Mouse (Mus musculus) intestine, embryonic 16.5 days (tissue): ENCODE measurements at regions not wholly inside any gene's neighbourhood (a gene's known extent, or its start where the extent isn't known, plus 50 kb on each side); places are given as distances from the start of the nearest gene placed in this dataset.

ENCODE experiments used
- ATAC-seq: fragments of 200-750 bp; cut with Nextera tagmentation; 2 replicates; pipeline ENCODE4 v1.8.0; 2017; ENCODE audit warnings: moderate TSS enrichment, moderate library complexity
- H3K27ac ChIP-seq: fragments of 300-500 bp; sonication (generic); 2 replicates; pipeline ENCODE4 v1.5.1; 2014; ENCODE audit warnings: mild to moderate bottlenecking, low read length
- H3K27me3 ChIP-seq: fragments of 300-500 bp; sonication (generic); replicated peaks from 2 replicates; pipeline ENCODE4 v1.6.1; 2014; ENCODE audit warnings: low read length, control low read depth, mixed read lengths; ENCODE audit not compliant: control insufficient read depth, insufficient read depth
- H3K36me3 ChIP-seq: fragments of 300-500 bp; sonication (generic); 2 replicates; pipeline ENCODE4 v1.6.1; 2014; ENCODE audit warnings: low read length, control low read depth; ENCODE audit not compliant: control insufficient read depth, insufficient read depth
- H3K4me1 ChIP-seq: fragments of 300-500 bp; sonication (generic); 2 replicates; pipeline ENCODE4 v1.6.1; 2014; ENCODE audit warnings: low read length, control low read depth, mixed read lengths; ENCODE audit not compliant: control insufficient read depth, insufficient read depth
- H3K4me2 ChIP-seq: fragments of 300-500 bp; sonication (generic); 2 replicates; pipeline ENCODE4 v1.6.1; 2014; ENCODE audit warnings: low read depth, low read length, control low read depth
- H3K4me3 ChIP-seq: fragments of 300-500 bp; sonication (generic); 2 replicates; pipeline ENCODE4 v1.5.1; 2014; ENCODE audit warnings: mild to moderate bottlenecking, low read length
- H3K9ac ChIP-seq: fragments of 300-500 bp; sonication (generic); 2 replicates; pipeline ENCODE4 v1.6.1; 2014; ENCODE audit warnings: low read depth, low read length
- H3K9me3 ChIP-seq: fragments of 300-500 bp; sonication (generic); 2 replicates; pipeline ENCODE4 v1.6.1; 2016; ENCODE audit warnings: low read length, control low read depth; ENCODE audit not compliant: control insufficient read depth
- WGBS: fragments of 180-500 bp; shearing (Covaris S2); extraction: QIAGEN DNeasy Blood & Tissue Kit; methylation state at CpG from one replicate; pipeline ENCODE4 v1.1.7; 2014; 5-methylcytosine and 5-hydroxymethylcytosine counted together

- Histone ChIP-seq H3K9me3 (no peaks in the 10 kb centered on the region), H3K36me3 (no peaks in the 10 kb centered on the region), H3K27ac (no peak overlapping the region), H3K9ac (no peak overlapping the region), H3K4me3 (no peak overlapping the region), H3K4me1 (no peaks in the 10 kb centered on the region), H3K4me2 (no peak overlapping the region), H3K27me3 (no peaks in the 10 kb centered on the region)
- 80% methylated on average over 3 of the region's 3 CpGs for WGBS
- no peak for ATAC-seq
Measured at GRCm38 (mm10) chr3:139922267-139922666, 716.8 kb downstream of the Stpg2 start.

- Histone ChIP-seq H3K4me2 (no peak overlapping the region), H3K4me1 (no peaks in the 10 kb centered on the region), H3K9ac (no peak overlapping the region), H3K27ac (no peak overlapping the region), H3K27me3 (no peaks in the 10 kb centered on the region), H3K36me3 (no peaks in the 10 kb centered on the region), H3K9me3 (no peaks in the 10 kb centered on the region), H3K4me3 (no peak overlapping the region)
- WGBS: 78% methylated on average over 4 of the region's 4 CpGs
- no peak for ATAC-seq
Measured at GRCm38 (mm10) chr3:139933039-139933438, 727.5 kb downstream of the Stpg2 start.

GRCm38 (mm10) chr3:139946209-139946608, 740.7 kb downstream of the Stpg2 start:
- Histone ChIP-seq H3K4me1 (no peaks in the 10 kb centered on the region), H3K27me3 (no peaks in the 10 kb centered on the region), H3K4me2 (no peak overlapping the region), H3K4me3 (no peak overlapping the region), H3K9me3 (no peaks in the 10 kb centered on the region), H3K27ac (no peak overlapping the region), H3K9ac (no peak overlapping the region), H3K36me3 (no peaks in the 10 kb centered on the region)
- 63% methylated on average over 2 of the region's 2 CpGs for WGBS
- no peak for ATAC-seq

GRCm38 (mm10) chr3:139947247-139947646, 741.8 kb downstream of the Stpg2 start:
- no peaks in the 10 kb centered on the region for H3K36me3 ChIP-seq
- WGBS: 71% methylated on average over 4 of the region's 4 CpGs
- no peaks in the 10 kb centered on the region for H3K9me3 ChIP-seq
- ATAC-seq: no peak
- no peaks in the 10 kb centered on the region for H3K4me1 ChIP-seq
- no peak overlapping the region for H3K27ac ChIP-seq
- H3K9ac ChIP-seq: no peak overlapping the region
- H3K4me2 ChIP-seq: no peak overlapping the region
- H3K27me3 ChIP-seq: no peaks in the 10 kb centered on the region
- no peak overlapping the region for H3K4me3 ChIP-seq

- 66% methylated on average over 4 of the region's 4 CpGs for WGBS
- H3K4me2 ChIP-seq: no peak overlapping the region
- no peak overlapping the region for H3K9ac ChIP-seq
- H3K27ac ChIP-seq: no peak overlapping the region
- H3K27me3 ChIP-seq: no peaks in the 10 kb centered on the region
- H3K9me3 ChIP-seq: no peaks in the 10 kb centered on the region
- H3K4me3 ChIP-seq: no peak overlapping the region
- H3K36me3 ChIP-seq: no peaks in the 10 kb centered on the region
- no peaks in the 10 kb centered on the region for H3K4me1 ChIP-seq
- no peak for ATAC-seq
Measured at GRCm38 (mm10) chr3:139949096-139949495, 743.6 kb downstream of the Stpg2 start.

- Histone ChIP-seq H3K27me3 (no peaks in the 10 kb centered on the region), H3K4me1 (no peaks in the 10 kb centered on the region), H3K9ac (no peak overlapping the region), H3K9me3 (no peaks in the 10 kb centered on the region), H3K4me2 (no peak overlapping the region), H3K4me3 (no peak overlapping the region), H3K36me3 (no peaks in the 10 kb centered on the region), H3K27ac (no peak overlapping the region)
- whole genome bisulfite sequencing: 70% methylated on average over 8 of the region's 8 CpGs
- no peak for ATAC-seq
Measured at GRCm38 (mm10) chr3:139950016-139950705, 744.7 kb downstream of the Stpg2 start.

GRCm38 (mm10) chr3:139951516-139951915, 746.0 kb downstream of the Stpg2 start:
- Histone ChIP-seq H3K27ac (no peak overlapping the region), H3K9me3 (no peaks in the 10 kb centered on the region), H3K4me1 (no peaks in the 10 kb centered on the region), H3K36me3 (no peaks in the 10 kb centered on the region), H3K27me3 (no peaks in the 10 kb centered on the region), H3K9ac (no peak overlapping the region), H3K4me2 (no peak overlapping the region), H3K4me3 (no peak overlapping the region)
- ATAC-seq: no peak
- 76% methylated on average over 8 of the region's 8 CpGs for WGBS

GRCm38 (mm10) chr3:139978172-139978571, 772.7 kb downstream of the Stpg2 start:
- H3K9me3 ChIP-seq: no peaks in the 10 kb centered on the region

GRCm38 (mm10) chr3:139985830-139986481, 780.5 kb downstream of the Stpg2 start:
- Histone ChIP-seq H3K4me3 (no peak overlapping the region), H3K4me1 (no peaks in the 10 kb centered on the region), H3K27me3 (no peaks in the 10 kb centered on the region), H3K36me3 (no peaks in the 10 kb centered on the region), H3K9me3 (no peaks in the 10 kb centered on the region), H3K9ac (no peak overlapping the region), H3K27ac (no peak overlapping the region), H3K4me2 (no peak overlapping the region)
- no peak for ATAC-seq
- 70% methylated on average over 4 of the region's 4 CpGs for WGBS

More at GRCm38 (mm10) chr3:139978172-139978571, 772.7 kb downstream of the Stpg2 start:
- H3K4me2 ChIP-seq: no peak overlapping the region
- H3K9ac ChIP-seq: no peak overlapping the region
- no peak overlapping the region for H3K4me3 ChIP-seq
- no peak overlapping the region for H3K27ac ChIP-seq
- WGBS: 81% methylated on average over 1 of the region's 1 CpGs
- H3K36me3 ChIP-seq: no peaks in the 10 kb centered on the region
- ATAC-seq: no peak
- H3K4me1 ChIP-seq: no peaks in the 10 kb centered on the region
- no peaks in the 10 kb centered on the region for H3K27me3 ChIP-seq
